Mouse (Mus musculus) liver, embryonic 14.5 days (tissue): Measurements from ENCODE around the gene Leng9. TPM values are rescaled to one million over a fixed set of nuclear protein-coding genes. Genes with fewer than 3 reads are reported as not detected.

Source experiments
- ATAC-seq: fragments of 200-750 bp; cut with Nextera tagmentation; 2 replicates; pipeline ENCODE4 v1.8.0; 2017; ENCODE audit warnings: moderate number of reproducible peaks, mild to moderate bottlenecking, moderate library complexity; ENCODE audit not compliant: insufficient read depth
- DNase-seq, 3 experiments: peaks; one replicate each; pipeline ENCODE4 v3.0.0-alpha.2; 2012 to 2013; ENCODE audit warnings: low read depth in 3 of 3, low spot score in 3 of 3
- H3K27ac ChIP-seq: fragments of 300-500 bp; sonication (generic); 2 replicates; pipeline ENCODE4 v1.5.1; 2014; ENCODE audit warnings: moderate library complexity, mild to moderate bottlenecking, control low read depth, inconsistent platforms
- H3K27me3 ChIP-seq: fragments of 300-500 bp; sonication (generic); 2 replicates; pipeline ENCODE4 v1.6.1; 2014; ENCODE audit warnings: mild to moderate bottlenecking, low read length, moderate library complexity; ENCODE audit not compliant: control insufficient read depth, insufficient read depth
- H3K36me3 ChIP-seq: fragments of 300-500 bp; sonication (generic); replicated peaks from 2 replicates; pipeline ENCODE4 v1.6.1; 2014; ENCODE audit warnings: low read depth; ENCODE audit not compliant: control insufficient read depth, insufficient read depth
- H3K4me1 ChIP-seq, 2 experiments: fragments of 200-500 bp in 1 of 2; fragments of 300-500 bp in 1 of 2; sonication (generic) in 1 of 2; replicated peaks; 2 replicates each; pipeline ENCODE4 v1.6.1; 2012 to 2014; ENCODE audit warnings: antibody characterized with exemption in 1 of 2, inconsistent platforms in 1 of 2, low read length in 1 of 2; ENCODE audit not compliant: control insufficient read depth in 2 of 2, insufficient read depth in 2 of 2
- H3K4me2 ChIP-seq: fragments of 300-500 bp; sonication (generic); 2 replicates; pipeline ENCODE4 v1.6.1; 2014; ENCODE audit warnings: low read depth, mild to moderate bottlenecking, control low read depth, moderate library complexity
- H3K4me3 ChIP-seq, 2 experiments: fragments of 200-500 bp in 1 of 2; fragments of 300-500 bp in 1 of 2; sonication (generic) in 1 of 2; 2 replicates each; pipeline ENCODE4 v1.5.1; 2012 to 2014; ENCODE audit warnings: low read depth in 2 of 2, low read length in 2 of 2, mild to moderate bottlenecking in 2 of 2, control low read depth in 1 of 2, inconsistent platforms in 1 of 2, moderate library complexity in 1 of 2; ENCODE audit not compliant: insufficient read depth in 1 of 2
- H3K9ac ChIP-seq: fragments of 300-500 bp; sonication (generic); replicated peaks from 2 replicates; pipeline ENCODE4 v1.6.1; 2014; ENCODE audit warnings: mild to moderate bottlenecking, control low read depth, moderate library complexity
- H3K9me3 ChIP-seq: fragments of 300-500 bp; sonication (generic); 2 replicates; pipeline ENCODE4 v1.6.1; 2016; ENCODE audit warnings: low read length, mixed read lengths; ENCODE audit not compliant: control insufficient read depth
- CTCF ChIP-seq: IDR thresholded peaks from 2 replicates; pipeline ENCODE4 v1.5.1; 2016; ENCODE audit warnings: antibody characterized with exemption, low read depth, control low read depth
- EP300 ChIP-seq: IDR thresholded peaks from 2 replicates; pipeline ENCODE4 v1.6.1; 2016; ENCODE audit warnings: antibody characterized with exemption, low read depth
- WGBS: fragments of 180-500 bp; shearing (Covaris S2); extraction: QIAGEN DNeasy Blood & Tissue Kit; methylation state at CpG from one replicate; pipeline ENCODE4 v1.1.7; 2014; ENCODE audit not compliant: insufficient replicate concordance; 5-methylcytosine and 5-hydroxymethylcytosine counted together
- polyA plus RNA-seq, 2 experiments: library from polyadenylated mRNA; depleted of rRNA in 1 of 2; stranded (reverse) in 1 of 2; unstranded in 1 of 2; fragments of >200 nt; fragmentation: Nextera tagmentation in 1 of 2; extraction: Ambion mirVana in 1 of 2; gene quantifications; 2 replicates each; pipeline versions ENCODE4 v1.2.1 to v1.2.3; 2012 to 2014

The Leng9 gene
- polyA plus RNA-seq, 2 experiments, result 0.56 to 0.71 TPM

GRCm38 (mm10) chr7:4124856-4125255 is 25.3 kb downstream of the Leng9 start:
- 20% methylated on average over 5 of the region's 5 CpGs for WGBS
- Histone ChIP-seq H3K9me3 (no peaks in the 10 kb centered on the region), H3K9ac (no peak overlapping the region), H3K27me3 (peaks cover 12% of the 10 kb centered on the region), H3K4me3 (no peak overlapping the region), H3K4me1 (no peaks in the 10 kb centered on the region), H3K27ac (no peak overlapping the region), H3K4me2 (no peak overlapping the region), H3K36me3 (no peaks in the 10 kb centered on the region)
- DNase-seq, result no peak
- TF ChIP-seq CTCF (no peak), EP300 (no peak)
- no peak for ATAC-seq

- 1% methylated on average over 10 of the region's 10 CpGs for whole genome bisulfite sequencing
- Histone ChIP-seq H3K27me3 (peaks cover 17% of the 10 kb centered on the region), H3K36me3 (no peaks in the 10 kb centered on the region), H3K27ac (no peak overlapping the region), H3K4me1 (no peaks in the 10 kb centered on the region), H3K9me3 (no peaks in the 10 kb centered on the region), H3K4me2 (no peak overlapping the region), H3K4me3 (no peak overlapping the region), H3K9ac (no peak overlapping the region)
- DNase-seq (no peak), ATAC-seq (peak; percentile 36; the same call in 1 of the 2 replicates)
- TF ChIP-seq EP300 (no peak), CTCF (peak; percentile 34)
Measured at GRCm38 (mm10) chr7:4124315-4124759, 25.8 kb downstream of the Leng9 start.

DNA sequence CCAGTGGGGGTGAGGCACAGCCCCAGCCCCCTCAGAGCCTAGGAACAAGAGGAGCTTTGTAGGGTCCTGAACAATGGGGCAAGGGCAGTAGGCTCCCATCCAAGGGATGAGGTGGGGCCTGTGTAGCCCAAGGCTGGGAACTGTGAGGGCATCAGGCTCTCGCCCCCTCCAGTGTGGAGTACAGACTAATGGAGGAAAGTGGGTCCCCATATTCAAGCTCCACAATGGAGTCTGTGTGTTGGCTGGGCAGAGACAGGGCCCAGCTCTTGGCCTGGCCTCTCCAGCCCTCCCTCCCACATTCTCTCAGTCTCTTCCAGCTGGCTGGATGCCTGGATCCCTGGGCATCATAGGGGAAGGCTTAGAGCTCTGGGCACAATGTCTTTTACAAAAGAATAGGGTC is 26.4 kb downstream of the Leng9 start:
- H3K27ac ChIP-seq, result no peak overlapping the region
- ATAC-seq (no peak), DNase-seq (no peak)
- no peaks in the 10 kb centered on the region for H3K36me3 ChIP-seq
- WGBS, result 40% methylated on average over 1 of the region's 1 CpGs
- no peak overlapping the region for H3K4me3 ChIP-seq
- H3K27me3 ChIP-seq, result peaks cover 21% of the 10 kb centered on the region
- H3K4me1 ChIP-seq, result no peaks in the 10 kb centered on the region
- H3K4me2 ChIP-seq, result no peak overlapping the region
- no peak overlapping the region for H3K9ac ChIP-seq
- no peaks in the 10 kb centered on the region for H3K9me3 ChIP-seq
- no peak for TF ChIP-seq CTCF
- no peak for TF ChIP-seq EP300

- ATAC-seq, result no peak
- no peaks in the 10 kb centered on the region for H3K9me3 ChIP-seq
- TF ChIP-seq EP300 (no peak), CTCF (no peak)
- H3K4me1 ChIP-seq, result no peaks in the 10 kb centered on the region
- H3K27ac ChIP-seq, result no peak overlapping the region
- no peak overlapping the region for H3K9ac ChIP-seq
- DNase-seq, result no peak
- H3K4me2 ChIP-seq, result no peak overlapping the region
- peaks cover 26% of the 10 kb centered on the region for H3K27me3 ChIP-seq
- WGBS, result 68% methylated on average over 10 of the region's 10 CpGs
- no peaks in the 10 kb centered on the region for H3K36me3 ChIP-seq
- H3K4me3 ChIP-seq, result no peak overlapping the region
Measured at GRCm38 (mm10) chr7:4122783-4123182, 27.4 kb downstream of the Leng9 start.

- 36% methylated on average over 11 of the region's 11 CpGs for WGBS
- H3K27me3 ChIP-seq, result peaks cover 26% of the 10 kb centered on the region
Measured at GRCm38 (mm10) chr7:4122076-4122768, 28.0 kb downstream of the Leng9 start.

More at GRCm38 (mm10) chr7:4122076-4122768, 28.0 kb downstream of the Leng9 start:
- TF ChIP-seq EP300 (no peak), CTCF (no peak)
- Histone ChIP-seq H3K27ac (no peak overlapping the region), H3K9me3 (no peaks in the 10 kb centered on the region), H3K36me3 (no peaks in the 10 kb centered on the region), H3K4me3 (no peak overlapping the region), H3K4me2 (no peak overlapping the region), H3K4me1 (no peaks in the 10 kb centered on the region), H3K9ac (no peak overlapping the region)
- no peak for DNase-seq
- ATAC-seq, result no peak
